In genomic region chr2:178801464-178801863, GRCm38 (mm10) we compare ENCODE assay signal across 18 mouse cellular contexts.
DNase-seq lines count a peak whose midpoint lies in the region; ATAC-seq and TF ChIP-seq lines count a peak whose summit lies in the region.
"Had no signal": no experiment of that assay in that cellular context is flagged by ENCODE, and none has a peak within 500 bp of the region (broad histone marks: within the 10 kb centered on the region; RNA-seq: fewer than 3 reads in every experiment).

No protein-coding gene starts in this region.

- H3K4me3 ChIP-seq in forebrain, embryonic 10.5 days: no peak overlapping the region
- H3K4me3 ChIP-seq in forebrain, embryonic 14.5 days (ENCODE audit: low read depth, low read length): no peak overlapping the region
- no peak overlapping the region for H3K4me3 ChIP-seq in kidney, postnatal 0 days (replicated peaks; ENCODE audit: low read depth, low read length)
- H3K4me3 ChIP-seq in megakaryocyte, embryonic 14.5 days (replicated peaks): peak overlapping the region; percentile 65
- H3K4me3 ChIP-seq: embryonic facial prominence, embryonic 10.5 days; left cerebral cortex, adult 2 months; stomach, embryonic 15.5 days had no signal

- H3K9ac ChIP-seq in forebrain, embryonic 14.5 days (ENCODE audit: low read length): no peak overlapping the region
- no peak overlapping the region for H3K9ac ChIP-seq in kidney, postnatal 0 days (ENCODE audit: low read depth, low read length)
- H3K9ac ChIP-seq: stomach, embryonic 15.5 days had no signal

- no peak for TF ChIP-seq CTCF in kidney, postnatal 0 days (IDR thresholded peaks at IDR 0.05; ENCODE audit: low read depth)

- no peaks in the 10 kb centered on the region for H3K36me3 ChIP-seq in forebrain, embryonic 10.5 days (replicated peaks)
- no peaks in the 10 kb centered on the region for H3K36me3 ChIP-seq in forebrain, embryonic 14.5 days (ENCODE audit: control insufficient read depth, insufficient read depth, low read length)
- no peaks in the 10 kb centered on the region for H3K36me3 ChIP-seq in kidney, postnatal 0 days (ENCODE audit: insufficient read depth, low read length)
- no peaks in the 10 kb centered on the region for H3K36me3 ChIP-seq in megakaryocyte, embryonic 14.5 days (replicated peaks; ENCODE audit: low read length)
- H3K36me3 ChIP-seq: embryonic facial prominence, embryonic 10.5 days; stomach, embryonic 15.5 days had no signal

- H3K9me3 ChIP-seq in forebrain, embryonic 10.5 days: no peaks in the 10 kb centered on the region
- H3K9me3 ChIP-seq in forebrain, embryonic 14.5 days (replicated peaks; ENCODE audit: control insufficient read depth, low read length): no peaks in the 10 kb centered on the region
- no peaks in the 10 kb centered on the region for H3K9me3 ChIP-seq in kidney, postnatal 0 days (replicated peaks; ENCODE audit: low read length)
- H3K9me3 ChIP-seq in megakaryocyte, embryonic 14.5 days: peaks cover 37% of the 10 kb centered on the region
- H3K9me3 ChIP-seq: embryonic facial prominence, embryonic 10.5 days; stomach, embryonic 15.5 days had no signal

- H3K27ac ChIP-seq in forebrain, embryonic 10.5 days: peak overlapping the region; percentile 40; the same call in 1 of the 2 replicates
- no peak overlapping the region for H3K27ac ChIP-seq in forebrain, embryonic 14.5 days (ENCODE audit: low read depth, low read length)
- H3K27ac ChIP-seq in kidney, postnatal 0 days: no peak overlapping the region
- H3K27ac ChIP-seq: embryonic facial prominence, embryonic 10.5 days; hindbrain, postnatal 0 days; left cerebral cortex, adult 2 months; stomach, embryonic 15.5 days had no signal

- H3K27me3 ChIP-seq in forebrain, embryonic 10.5 days (ENCODE audit: poor library complexity, severe bottlenecking): no peaks in the 10 kb centered on the region
- H3K27me3 ChIP-seq in forebrain, embryonic 14.5 days (replicated peaks; ENCODE audit: control insufficient read depth, insufficient read depth, low read length): no peaks in the 10 kb centered on the region
- H3K27me3 ChIP-seq in kidney, postnatal 0 days (ENCODE audit: insufficient read depth, low read length): no peaks in the 10 kb centered on the region
- H3K27me3 ChIP-seq in megakaryocyte, embryonic 14.5 days (replicated peaks): no peaks in the 10 kb centered on the region
- H3K27me3 ChIP-seq: stomach, embryonic 15.5 days had no signal

- no peak overlapping the region for H3K4me2 ChIP-seq in forebrain, embryonic 14.5 days (ENCODE audit: low read length)
- H3K4me2 ChIP-seq in kidney, postnatal 0 days (ENCODE audit: low read length): no peak overlapping the region
- H3K4me2 ChIP-seq: midbrain, embryonic 11.5 days; stomach, embryonic 15.5 days had no signal

- whole genome bisulfite sequencing in forebrain, embryonic 10.5 days: 70% methylated on average over 12 of the region's 12 CpGs
- 71% methylated on average over 12 of the region's 12 CpGs for WGBS in forebrain, embryonic 14.5 days
- WGBS in kidney, postnatal 0 days: 18% methylated on average over 12 of the region's 12 CpGs

- DNase-seq in forebrain, embryonic 10.5 days (ENCODE audit: extremely low spot score, low spot score): no peak
- no peak for DNase-seq in forebrain, embryonic 14.5 days (ENCODE audit: low spot score)
- peak; percentile 78 for DNase-seq in kidney, postnatal 0 days (ENCODE audit: low spot score)
- DNase-seq in kidney, postnatal 25 days: no peak
- DNase-seq in adrenal gland, postnatal 10 days: peak; percentile 29
- no peak for DNase-seq in lung, postnatal 14 days
- DNase-seq in left cerebral cortex, postnatal 4 days: no peak
- DNase-seq: cerebellum, adult 11-12 months; liver; lung, adult 2 months; right cerebral cortex, postnatal 4 days; thymus, postnatal 4 days had no signal

- ATAC-seq in forebrain, embryonic 14.5 days: no peak
- ATAC-seq in kidney, postnatal 0 days (replicated peaks; ENCODE audit: low FRiP score, low read depth): peak; percentile 63; the same call in 1 of the 2 replicates
- ATAC-seq: hindbrain, postnatal 0 days had no signal

- intact Hi-C loops in left cerebral cortex, postnatal 4 days (cut with DNase I): no loop called here

- 0 out of 2 replicates have a peak, but pooled peaks cover 6% of the 10 kb centered on the region for H3K4me1 ChIP-seq in forebrain, embryonic 10.5 days
- no peaks in the 10 kb centered on the region for H3K4me1 ChIP-seq in forebrain, embryonic 14.5 days (ENCODE audit: control insufficient read depth, insufficient read depth, low read length)
- H3K4me1 ChIP-seq in kidney, postnatal 0 days (replicated peaks; ENCODE audit: insufficient read depth, low read length): no peaks in the 10 kb centered on the region
- no peaks in the 10 kb centered on the region for H3K4me1 ChIP-seq in megakaryocyte, embryonic 14.5 days
- H3K4me1 ChIP-seq: embryonic facial prominence, embryonic 10.5 days; stomach, embryonic 15.5 days had no signal

Comparison
In these comparisons a context has a peak if more than half of its experiments do, and no peak if none do; other contexts are left out.
1. DNase-seq: peak in kidney, postnatal 0 days (single experiment) and adrenal gland, postnatal 10 days (single experiment); none in forebrain, embryonic 10.5 days (single experiment), forebrain, embryonic 14.5 days (single experiment), kidney, postnatal 25 days (0 of 2), lung, postnatal 14 days (single experiment) and left cerebral cortex, postnatal 4 days (single experiment).